Mouse (Mus musculus) c-Kit-positive CD71-negative TER-119-negative erythroid progenitor cells, embryonic 14.5 days (primary cell): ENCODE results near the gene Apoa4.

ENCODE experiments used
- DNase-seq: peaks from one replicate; pipeline ENCODE4 v3.0.0-alpha.2; 2013; ENCODE audit warnings: low read depth

The Apoa4 gene

GRCm38 (mm10) chr9:46227064-46227614, 13.4 kb upstream of the Apoa4 start:
- no peak for DNase-seq

GRCm38 (mm10) chr9:46228491-46228890, 12.0 kb upstream of the Apoa4 start, which contains the start of gene Apoa1:
Apoa1 (plus strand) TSS chr9:46228580.
- no peak for DNase-seq

GRCm38 (mm10) chr9:46229573-46230449, 10.7 kb upstream of the Apoa4 start:
- DNase-seq = peak; percentile 65

- no peak for DNase-seq
Observed at GRCm38 (mm10) chr9:46230450-46230975, 10.0 kb upstream of the Apoa4 start.

- no peak for DNase-seq
Observed at GRCm38 (mm10) chr9:46235196-46235595, 5.3 kb upstream of the Apoa4 start.

GRCm38 (mm10) chr9:46235596-46235648, 5.1 kb upstream of the Apoa4 start, which contains the start of gene Apoc3:
Apoc3 (minus strand) TSS chr9:46235636.
- DNase-seq = no peak

GRCm38 (mm10) chr9:46235649-46236048, 4.8 kb upstream of the Apoa4 start:
- DNase-seq = no peak

- no peak for DNase-seq
Observed at GRCm38 (mm10) chr9:46238850-46239249, 1.6 kb upstream of the Apoa4 start.

GRCm38 (mm10) chr9:46241818-46242217, 1.3 kb downstream of the Apoa4 start:
- no peak for DNase-seq

GRCm38 (mm10) chr9:46243122-46243521, 2.6 kb downstream of the Apoa4 start:
- DNase-seq = no peak

GRCm38 (mm10) chr9:46243584-46243983, 3.1 kb downstream of the Apoa4 start:
- no peak for DNase-seq

- peak; percentile 72 for DNase-seq
Observed at GRCm38 (mm10) chr9:46246752-46247324, 6.3 kb downstream of the Apoa4 start.

GRCm38 (mm10) chr9:46256177-46256576, 15.7 kb downstream of the Apoa4 start:
- DNase-seq = no peak

- DNase-seq = no peak
Observed at GRCm38 (mm10) chr9:46256658-46257385, 16.3 kb downstream of the Apoa4 start.

- no peak for DNase-seq
Observed at GRCm38 (mm10) chr9:46257546-46257945, 17.1 kb downstream of the Apoa4 start.

GRCm38 (mm10) chr9:46259111-46259510, 18.6 kb downstream of the Apoa4 start:
- no peak for DNase-seq

- DNase-seq = no peak
Observed at GRCm38 (mm10) chr9:46261131-46261530, 20.6 kb downstream of the Apoa4 start.

- DNase-seq = no peak
Observed at GRCm38 (mm10) chr9:46268343-46268873, 27.9 kb downstream of the Apoa4 start, which contains the start of gene Apoa5. Apoa5 (plus strand) TSS chr9:46268633.

GRCm38 (mm10) chr9:46269125-46269524, 28.6 kb downstream of the Apoa4 start:
- DNase-seq = no peak

GRCm38 (mm10) chr9:46270782-46271181, 30.3 kb downstream of the Apoa4 start:
- DNase-seq = no peak

- DNase-seq = no peak
Observed at GRCm38 (mm10) chr9:46272070-46272469, 31.6 kb downstream of the Apoa4 start.

- peak; percentile 82 for DNase-seq
Observed at GRCm38 (mm10) chr9:46272677-46273454, 32.4 kb downstream of the Apoa4 start, which contains the start of gene Zpr1. Zpr1 (plus strand) TSS chr9:46273064.
